Mouse (Mus musculus) thymus, adult 18-20 months (tissue): ENCODE data around the gene Olfr1033.
"Not testable (repeated sequence)": the region's sequence is repeated elsewhere in the genome, so short reads cannot be mapped to it uniquely, and the experiment has no call there.

Source experiments
- DNase-seq, 2 experiments: peaks; one replicate each; pipeline ENCODE4 v3.0.0; 2022; ENCODE audit warnings: mixed read lengths in 2 of 2

Olfr1033 gene

DNA sequence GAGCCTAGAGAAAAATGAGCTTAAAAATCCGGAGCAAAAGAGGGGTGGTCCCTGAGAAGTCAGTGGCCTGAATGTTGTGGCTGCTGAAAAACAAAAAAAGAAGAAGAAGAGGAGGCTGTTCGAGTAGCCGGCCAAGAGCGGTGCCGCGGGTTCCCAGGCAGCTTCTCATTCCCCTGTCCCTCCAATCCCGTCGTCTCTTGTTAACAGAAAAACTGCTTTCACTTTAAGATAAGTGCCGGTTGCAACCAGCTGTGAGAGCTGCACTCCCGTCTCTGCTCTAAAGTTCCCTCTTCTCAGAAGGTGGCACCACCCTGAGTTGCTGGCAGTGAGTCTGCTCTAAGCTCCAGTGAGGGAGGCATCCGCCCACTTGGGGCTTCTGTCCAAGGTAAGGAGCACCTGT is at the start of gene Olfr1033:
Olfr1033 (plus strand) TSS at position 228 of the 400 bp plus-strand sequence.
- not testable (repeated sequence) for DNase-seq

DNA sequence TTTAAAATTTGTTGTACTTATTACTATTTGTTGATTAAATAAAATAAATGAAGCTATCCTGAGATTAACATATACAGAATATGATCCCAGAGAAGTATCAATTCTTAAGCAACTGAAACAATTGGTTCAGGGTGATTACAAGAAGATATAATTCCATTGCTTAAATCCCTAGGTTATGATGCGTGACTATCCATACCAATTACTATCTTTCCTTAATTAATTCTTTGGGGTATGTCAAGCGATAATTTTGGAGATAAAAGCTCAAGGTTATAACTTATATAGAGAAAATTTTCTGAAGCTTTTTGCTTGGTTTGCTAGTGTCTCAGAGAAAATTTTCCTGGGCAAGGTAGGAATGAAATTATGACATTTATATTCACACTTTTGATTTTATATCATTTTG is 46.8 kb upstream of the Olfr1033 start, which contains the start of gene Olfr1029:
Olfr1029 (plus strand) TSS at position 301 of the 400 bp plus-strand sequence.
- no peak for DNase-seq

DNA sequence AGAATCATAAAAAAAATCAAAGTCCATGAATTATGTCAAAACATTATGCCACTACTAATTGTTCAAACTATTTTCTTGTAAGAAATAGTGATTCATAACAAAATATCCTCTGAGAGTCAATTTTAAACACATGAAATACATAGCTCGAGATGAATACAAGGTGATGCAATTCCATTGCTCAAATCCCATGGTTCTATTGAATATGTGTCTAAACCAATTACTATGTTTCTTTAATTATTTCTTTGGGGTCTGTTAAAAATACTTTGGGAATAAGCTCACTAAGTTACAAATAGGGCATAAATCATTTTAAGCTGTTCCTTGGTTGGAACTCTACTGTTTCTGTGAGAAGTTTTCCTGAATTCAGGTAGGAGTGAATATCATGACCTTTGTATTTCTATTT is 41.5 kb upstream of the Olfr1033 start, which contains the start of gene Olfr1030:
Olfr1030 (plus strand) TSS at position 301 of the 400 bp plus-strand sequence.
- DNase-seq, result no peak

- DNase-seq, result no peak
Observed at GRCm38 (mm10) chr2:85990004-85990403, 30.4 kb upstream of the Olfr1033 start, which contains the start of gene Olfr1031. Gene Olfr1031, plus strand, starts transcription at chr2:85990304.

GRCm38 (mm10) chr2:86005240-86005639 is 15.2 kb upstream of the Olfr1033 start, which contains the start of gene Olfr1032:
Gene Olfr1032, plus strand, starts transcription at chr2:86005540.
- no peak for DNase-seq

DNA sequence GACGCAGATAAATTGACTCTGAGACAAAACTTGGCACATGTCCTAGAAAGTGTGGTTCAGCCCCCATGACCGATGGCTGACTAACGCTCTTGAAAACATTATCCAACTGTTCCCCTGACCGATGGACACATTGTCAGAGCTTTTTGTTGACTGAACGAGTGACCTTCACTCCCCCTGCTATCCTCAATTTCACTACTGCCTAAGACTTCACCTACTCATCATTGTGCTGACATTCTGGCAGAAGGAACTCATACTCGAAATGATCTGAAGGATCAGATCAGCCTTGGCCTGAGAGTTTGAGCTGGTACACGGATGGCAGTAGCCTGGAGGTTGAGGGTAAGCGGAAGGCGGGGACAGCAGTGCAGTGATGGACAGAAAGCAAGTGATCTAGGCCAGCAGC is 1.1 kb downstream of the Olfr1033 start:
- not testable (repeated sequence) for DNase-seq

GRCm38 (mm10) chr2:86045561-86045960 is 25.1 kb downstream of the Olfr1033 start, which contains the start of gene Olfr1034:
Gene Olfr1034, plus strand, starts transcription at chr2:86045861.
- DNase-seq, result no peak

DNA sequence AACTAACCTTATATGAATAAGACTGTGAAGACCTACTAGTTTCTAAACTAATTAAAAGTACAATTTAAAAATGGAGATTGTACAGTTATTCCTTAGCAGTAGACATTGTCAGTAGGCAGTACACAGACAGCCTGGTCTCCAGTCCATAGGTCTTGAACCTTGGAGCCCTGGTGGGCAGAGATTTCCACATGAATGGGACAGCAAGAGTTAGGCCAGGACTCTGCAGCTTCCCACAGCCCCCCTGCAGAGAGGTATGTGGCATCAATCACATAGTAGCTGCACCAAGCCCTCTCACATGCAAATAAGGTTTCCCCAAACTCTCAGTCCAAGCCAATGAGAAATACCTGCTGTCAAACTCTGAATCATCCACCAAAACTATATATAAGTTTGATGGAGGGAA is 30.3 kb downstream of the Olfr1033 start:
- not testable (repeated sequence) for DNase-seq

- DNase-seq, result not testable (repeated sequence)
Observed at GRCm38 (mm10) chr2:86063766-86064165, 43.3 kb downstream of the Olfr1033 start.

DNA sequence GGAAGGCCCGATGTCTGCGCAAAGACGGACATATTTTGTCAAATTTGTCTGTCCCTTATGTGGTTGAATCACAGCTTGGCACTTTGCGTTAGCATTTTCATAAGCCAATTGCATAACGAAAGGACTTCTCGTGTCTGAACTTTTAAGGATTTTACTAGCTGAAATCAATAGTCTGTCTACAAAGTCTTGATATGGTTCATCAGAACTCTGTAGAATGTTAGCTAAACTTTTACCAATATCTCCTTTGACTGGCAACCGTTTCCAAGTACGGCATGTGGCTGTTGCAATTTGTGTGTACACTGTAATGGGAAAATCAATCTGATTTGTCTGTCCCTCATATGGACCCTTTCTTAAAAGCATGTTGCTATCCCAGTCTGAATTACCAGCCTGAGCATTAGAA is 49.8 kb downstream of the Olfr1033 start:
- DNase-seq, result no peak

DNA sequence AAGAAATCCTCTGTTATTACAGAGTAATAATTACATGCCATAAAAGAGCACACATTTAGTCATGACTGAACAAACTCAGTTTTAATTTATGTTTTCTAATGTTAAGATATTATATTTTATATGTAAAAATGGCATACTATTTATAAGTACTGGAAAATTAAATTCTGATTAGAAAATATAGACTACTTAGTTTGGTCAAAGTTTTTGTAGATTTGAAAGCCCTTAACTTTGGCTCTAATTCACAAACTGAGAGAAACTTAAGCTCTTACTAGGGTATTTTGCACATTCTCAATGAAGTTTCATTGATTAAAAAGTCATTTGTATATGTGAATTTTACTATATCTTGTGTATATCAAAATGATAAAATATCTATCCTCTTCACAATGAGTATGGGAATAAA is 53.3 kb downstream of the Olfr1033 start, which contains the start of gene Olfr1036:
Olfr1036 (plus strand) TSS at position 301 of the 400 bp plus-strand sequence.
- DNase-seq, result not testable (repeated sequence)

DNA sequence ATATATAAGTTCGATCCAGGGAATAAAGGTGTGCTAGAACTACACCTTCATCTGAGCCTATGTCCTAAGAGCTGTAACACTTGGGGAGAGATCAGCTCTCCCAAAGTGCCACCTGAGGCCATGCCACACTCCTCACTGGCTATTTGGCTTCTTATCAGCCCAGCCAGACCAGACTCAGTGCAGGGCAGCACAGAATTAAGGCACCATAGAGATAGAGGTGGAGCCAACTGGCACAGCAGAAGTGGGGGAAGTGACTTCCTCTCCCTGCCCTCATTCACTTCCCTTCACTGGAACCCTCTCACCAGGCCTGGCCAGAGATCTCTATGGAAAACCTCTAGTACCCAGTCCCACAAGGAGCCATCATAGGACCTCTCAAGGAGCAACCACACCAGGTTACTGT is 60.0 kb downstream of the Olfr1033 start:
- DNase-seq, result not testable (repeated sequence)

- DNase-seq, result no peak
Observed at GRCm38 (mm10) chr2:86087285-86087684, 66.9 kb downstream of the Olfr1033 start, which contains the start of gene Olfr1037. Gene Olfr1037, minus strand, starts transcription at chr2:86087385.
